Mouse (Mus musculus) liver, embryonic 13.5 days (tissue): ENCODE measurements at regions not wholly inside any gene's neighbourhood (a gene's known extent, or its start where the extent isn't known, plus 50 kb on each side); places are given as distances from the start of the nearest gene placed in this dataset.
"Not testable (repeated sequence)": the region's sequence is repeated elsewhere in the genome, so short reads cannot be mapped to it uniquely, and the experiment has no call there.

Experiments used
- ATAC-seq: fragments of 200-750 bp; cut with Nextera tagmentation; 2 replicates; pipeline ENCODE4 v1.8.0; 2017; ENCODE audit warnings: low read depth, mild to moderate bottlenecking, moderate number of reproducible peaks, moderate library complexity
- DNase-seq: peaks from one replicate; pipeline ENCODE4 v3.0.0; 2022
- H3K27ac ChIP-seq: fragments of 300-500 bp; sonication (generic); 2 replicates; pipeline ENCODE4 v1.5.1; 2015; ENCODE audit warnings: moderate library complexity, mild to moderate bottlenecking, inconsistent platforms
- H3K27me3 ChIP-seq: fragments of 300-500 bp; sonication (generic); 2 replicates; pipeline ENCODE4 v1.6.1; 2015; ENCODE audit warnings: mild to moderate bottlenecking, inconsistent platforms
- H3K36me3 ChIP-seq: fragments of 300-500 bp; sonication (generic); 2 replicates; pipeline ENCODE4 v1.6.1; 2015; ENCODE audit warnings: mild to moderate bottlenecking, inconsistent platforms
- H3K4me1 ChIP-seq: fragments of 300-500 bp; sonication (generic); replicated peaks from 2 replicates; pipeline ENCODE4 v1.6.1; 2015; ENCODE audit warnings: inconsistent platforms
- H3K4me2 ChIP-seq: fragments of 300-500 bp; sonication (generic); 2 replicates; pipeline ENCODE4 v1.6.1; 2015; ENCODE audit warnings: inconsistent platforms, mild to moderate bottlenecking, moderate library complexity
- H3K4me3 ChIP-seq: fragments of 300-500 bp; sonication (generic); replicated peaks from 2 replicates; pipeline ENCODE4 v1.5.1; 2015; ENCODE audit warnings: mild to moderate bottlenecking, inconsistent platforms
- H3K9ac ChIP-seq: fragments of 300-500 bp; sonication (generic); 2 replicates; pipeline ENCODE4 v1.6.1; 2015; ENCODE audit warnings: mild to moderate bottlenecking, inconsistent platforms
- H3K9me3 ChIP-seq: fragments of 300-500 bp; sonication (generic); replicated peaks from 2 replicates; pipeline ENCODE4 v1.6.1; 2016; ENCODE audit warnings: inconsistent platforms
- WGBS: fragments of 180-500 bp; shearing (Covaris S2); methylation state at CpG from one replicate; pipeline ENCODE4 v1.1.7; 2015; ENCODE audit not compliant: insufficient replicate concordance; 5-methylcytosine and 5-hydroxymethylcytosine counted together

- Histone ChIP-seq H3K9ac (no peak overlapping the region), H3K36me3 (no peaks in the 10 kb centered on the region), H3K9me3 (no peaks in the 10 kb centered on the region), H3K4me2 (no peak overlapping the region), H3K4me3 (no peak overlapping the region), H3K4me1 (no peaks in the 10 kb centered on the region), H3K27me3 (no peaks in the 10 kb centered on the region), H3K27ac (no peak overlapping the region)
- no peak for ATAC-seq
- DNase-seq: no peak
- 55% methylated on average over 4 of the region's 4 CpGs for WGBS
These were observed 198.1 kb downstream of the Bmp2 start for GRCm38 (mm10) chr2:133749846-133750637.

GRCm38 (mm10) chr2:133754088-133754487, 202.1 kb downstream of the Bmp2 start:
- Histone ChIP-seq H3K4me2 (no peak overlapping the region), H3K9ac (no peak overlapping the region), H3K4me3 (no peak overlapping the region), H3K9me3 (no peaks in the 10 kb centered on the region), H3K27me3 (no peaks in the 10 kb centered on the region), H3K4me1 (no peaks in the 10 kb centered on the region), H3K36me3 (no peaks in the 10 kb centered on the region), H3K27ac (no peak overlapping the region)
- DNase-seq (no peak), ATAC-seq (no peak)
- WGBS: 50% methylated on average over 3 of the region's 3 CpGs

- WGBS: 64% methylated on average over 7 of the region's 7 CpGs
- ATAC-seq: no peak
- no peak overlapping the region for H3K27ac ChIP-seq
- H3K36me3 ChIP-seq: no peaks in the 10 kb centered on the region
- H3K9ac ChIP-seq: no peak overlapping the region
- no peak overlapping the region for H3K4me2 ChIP-seq
- no peaks in the 10 kb centered on the region for H3K9me3 ChIP-seq
- no peaks in the 10 kb centered on the region for H3K4me1 ChIP-seq
- no peak overlapping the region for H3K4me3 ChIP-seq
- no peaks in the 10 kb centered on the region for H3K27me3 ChIP-seq
- DNase-seq: no peak
These were observed 209.5 kb downstream of the Bmp2 start for GRCm38 (mm10) chr2:133761496-133761895.

GRCm38 (mm10) chr2:133768546-133768945, 216.6 kb downstream of the Bmp2 start:
- H3K9ac ChIP-seq: no peak overlapping the region
- H3K9me3 ChIP-seq: no peaks in the 10 kb centered on the region
- no peaks in the 10 kb centered on the region for H3K36me3 ChIP-seq
- H3K4me3 ChIP-seq: no peak overlapping the region
- H3K4me2 ChIP-seq: no peak overlapping the region
- H3K27ac ChIP-seq: no peak overlapping the region
- H3K27me3 ChIP-seq: no peaks in the 10 kb centered on the region
- ATAC-seq: no peak
- H3K4me1 ChIP-seq: no peaks in the 10 kb centered on the region
- 65% methylated on average over 1 of the region's 1 CpGs for WGBS
- DNase-seq: no peak

GRCm38 (mm10) chr2:133783588-133784342, 231.8 kb downstream of the Bmp2 start:
- no peak for ATAC-seq
- H3K27ac ChIP-seq: no peak overlapping the region
- no peaks in the 10 kb centered on the region for H3K9me3 ChIP-seq
- 50% methylated on average over 7 of the region's 7 CpGs for WGBS
- no peak overlapping the region for H3K4me3 ChIP-seq
- H3K27me3 ChIP-seq: no peaks in the 10 kb centered on the region
- no peaks in the 10 kb centered on the region for H3K36me3 ChIP-seq
- H3K9ac ChIP-seq: no peak overlapping the region
- H3K4me1 ChIP-seq: no peaks in the 10 kb centered on the region
- DNase-seq: no peak
- no peak overlapping the region for H3K4me2 ChIP-seq

- WGBS: 30% methylated on average over 1 of the region's 1 CpGs
- Histone ChIP-seq H3K36me3 (no peaks in the 10 kb centered on the region), H3K27ac (no peak overlapping the region), H3K4me1 (no peaks in the 10 kb centered on the region), H3K9ac (no peak overlapping the region), H3K4me2 (no peak overlapping the region), H3K9me3 (no peaks in the 10 kb centered on the region), H3K4me3 (no peak overlapping the region), H3K27me3 (no peaks in the 10 kb centered on the region)
- ATAC-seq (no peak), DNase-seq (no peak)
These were observed 239.1 kb downstream of the Bmp2 start for GRCm38 (mm10) chr2:133791031-133791430.

- H3K27me3 ChIP-seq: no peaks in the 10 kb centered on the region
- no peaks in the 10 kb centered on the region for H3K9me3 ChIP-seq
- no peak overlapping the region for H3K4me3 ChIP-seq
- H3K4me2 ChIP-seq: no peak overlapping the region
- H3K36me3 ChIP-seq: no peaks in the 10 kb centered on the region
- H3K4me1 ChIP-seq: no peaks in the 10 kb centered on the region
- 9% methylated on average over 2 of the region's 2 CpGs for WGBS
- H3K9ac ChIP-seq: no peak overlapping the region
- H3K27ac ChIP-seq: no peak overlapping the region
- DNase-seq: no peak
- no peak for ATAC-seq
These were observed 241.3 kb downstream of the Bmp2 start for GRCm38 (mm10) chr2:133793293-133793692.

GRCm38 (mm10) chr2:133802666-133803065, 250.7 kb downstream of the Bmp2 start:
- H3K4me3 ChIP-seq: no peak overlapping the region
- no peak overlapping the region for H3K4me2 ChIP-seq
- WGBS: 45% methylated on average over 3 of the region's 3 CpGs
- no peak overlapping the region for H3K9ac ChIP-seq
- no peaks in the 10 kb centered on the region for H3K36me3 ChIP-seq
- no peaks in the 10 kb centered on the region for H3K27me3 ChIP-seq
- no peak overlapping the region for H3K27ac ChIP-seq
- H3K4me1 ChIP-seq: no peaks in the 10 kb centered on the region
- H3K9me3 ChIP-seq: no peaks in the 10 kb centered on the region
- no peak for ATAC-seq
- DNase-seq: no peak

GRCm38 (mm10) chr2:133821418-133821817, 269.5 kb downstream of the Bmp2 start:
- H3K9ac ChIP-seq: no peak overlapping the region
- no peaks in the 10 kb centered on the region for H3K36me3 ChIP-seq
- WGBS: 63% methylated on average over 4 of the region's 4 CpGs
- no peaks in the 10 kb centered on the region for H3K27me3 ChIP-seq
- no peak overlapping the region for H3K27ac ChIP-seq
- no peaks in the 10 kb centered on the region for H3K4me1 ChIP-seq
- H3K4me3 ChIP-seq: no peak overlapping the region
- no peaks in the 10 kb centered on the region for H3K9me3 ChIP-seq
- H3K4me2 ChIP-seq: no peak overlapping the region
- no peak for ATAC-seq
- DNase-seq: no peak

- Histone ChIP-seq H3K9ac (no peak overlapping the region), H3K4me1 (no peaks in the 10 kb centered on the region), H3K36me3 (no peaks in the 10 kb centered on the region), H3K27me3 (no peaks in the 10 kb centered on the region), H3K9me3 (no peaks in the 10 kb centered on the region), H3K4me2 (no peak overlapping the region), H3K4me3 (no peak overlapping the region), H3K27ac (no peak overlapping the region)
- no peak for DNase-seq
- no peak for ATAC-seq
- WGBS: 85% methylated on average over 1 of the region's 1 CpGs
These were observed 277.4 kb downstream of the Bmp2 start for GRCm38 (mm10) chr2:133829406-133829805.

GRCm38 (mm10) chr2:133850485-133850884, 298.5 kb downstream of the Bmp2 start:
- Histone ChIP-seq H3K9ac (no peak overlapping the region), H3K4me3 (no peak overlapping the region), H3K4me1 (no peaks in the 10 kb centered on the region), H3K9me3 (no peaks in the 10 kb centered on the region), H3K36me3 (no peaks in the 10 kb centered on the region), H3K27ac (no peak overlapping the region), H3K27me3 (no peaks in the 10 kb centered on the region), H3K4me2 (no peak overlapping the region)
- DNase-seq (no peak), ATAC-seq (no peak)

GRCm38 (mm10) chr2:133874982-133875381, 323.0 kb downstream of the Bmp2 start:
- H3K9ac ChIP-seq, H3K36me3 ChIP-seq, ATAC-seq, H3K4me2 ChIP-seq, H3K9me3 ChIP-seq, H3K27me3 ChIP-seq, H3K27ac ChIP-seq, DNase-seq, H3K4me1 ChIP-seq, H3K4me3 ChIP-seq: not testable (repeated sequence)
- 41% methylated on average over 8 of the region's 8 CpGs for WGBS
